Mouse (Mus musculus): ENCODE results near the gene Pdzk1ip1. TPM values are rescaled to one million over a fixed set of nuclear protein-coding genes. Genes with fewer than 3 reads are reported as not detected.

Pdzk1ip1 gene
- polyA plus RNA-seq, 1 experiment from 2014 or later: 326 TPM

GRCm38 (mm10) chr4:115111167-115111566, 22.7 kb downstream of the Pdzk1ip1 start:
- no peaks in the 10 kb centered on the region for H3K4me1 ChIP-seq (ENCODE audit: insufficient read depth, low read length)
- ATAC-seq (ENCODE audit: low FRiP score, low TSS enrichment): no peak
- no peaks in the 10 kb centered on the region for H3K36me3 ChIP-seq (ENCODE audit: insufficient read depth, low read length)
- H3K27me3 ChIP-seq (ENCODE audit: insufficient read depth, low read length): peaks cover 4% of the 10 kb centered on the region; the same call in 1 of the 2 replicates
- H3K27ac ChIP-seq (ENCODE audit: low read length): no peak overlapping the region
- 57% methylated on average over 2 of the region's 2 CpGs for WGBS
- no peak overlapping the region for H3K4me3 ChIP-seq (ENCODE audit: low read length)
- H3K9me3 ChIP-seq (ENCODE audit: low read length): 0 out of 2 replicates have a peak, but pooled peaks cover 3% of the 10 kb centered on the region
- no peak overlapping the region for H3K9ac ChIP-seq (replicated peaks; ENCODE audit: low read length)
- no peak overlapping the region for H3K4me2 ChIP-seq (replicated peaks; ENCODE audit: low read depth, low read length)

DNA sequence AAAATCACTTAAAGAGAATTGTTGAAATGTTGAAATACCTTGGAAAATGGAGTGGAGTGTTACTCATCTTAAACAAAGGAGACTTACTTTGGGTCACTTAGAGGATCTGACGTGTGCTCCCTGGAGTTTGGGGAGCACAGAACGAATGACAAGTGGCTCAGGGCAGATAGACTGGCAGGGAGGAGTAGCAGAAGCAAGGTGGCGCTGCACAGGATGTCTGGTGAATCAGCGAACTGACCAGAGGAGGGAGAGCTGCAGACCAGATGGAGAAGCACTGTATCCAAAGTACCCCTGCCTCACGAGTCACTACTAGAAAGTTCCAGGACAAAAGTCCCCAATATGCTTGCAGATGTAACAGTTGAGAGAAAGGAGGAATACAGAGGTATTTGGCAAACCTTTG, 24.8 kb downstream of the Pdzk1ip1 start:
- Histone ChIP-seq H3K4me2 (replicated peaks; ENCODE audit: low read depth, low read length) (no peak overlapping the region), H3K4me3 (ENCODE audit: low read length) (no peak overlapping the region), H3K9ac (replicated peaks; ENCODE audit: low read length) (no peak overlapping the region), H3K27me3 (ENCODE audit: insufficient read depth, low read length) (peaks cover 4% of the 10 kb centered on the region; the same call in 1 of the 2 replicates), H3K36me3 (ENCODE audit: insufficient read depth, low read length) (no peaks in the 10 kb centered on the region), H3K4me1 (ENCODE audit: insufficient read depth, low read length) (no peaks in the 10 kb centered on the region), H3K9me3 (ENCODE audit: low read length) (no peaks in the 10 kb centered on the region), H3K27ac (ENCODE audit: low read length) (no peak overlapping the region)
- WGBS: 25% methylated on average over 5 of the region's 5 CpGs
- no peak for ATAC-seq (ENCODE audit: low FRiP score, low TSS enrichment)

- whole genome bisulfite sequencing: 84% methylated on average over 3 of the region's 3 CpGs
- Histone ChIP-seq H3K9ac (replicated peaks; ENCODE audit: low read length) (no peak overlapping the region), H3K36me3 (ENCODE audit: insufficient read depth, low read length) (no peaks in the 10 kb centered on the region), H3K4me2 (replicated peaks; ENCODE audit: low read depth, low read length) (no peak overlapping the region), H3K4me3 (ENCODE audit: low read length) (no peak overlapping the region), H3K4me1 (ENCODE audit: insufficient read depth, low read length) (no peaks in the 10 kb centered on the region), H3K9me3 (ENCODE audit: low read length) (no peaks in the 10 kb centered on the region), H3K27me3 (ENCODE audit: insufficient read depth, low read length) (no peaks in the 10 kb centered on the region), H3K27ac (ENCODE audit: low read length) (no peak overlapping the region)
- ATAC-seq (ENCODE audit: low FRiP score, low TSS enrichment): no peak
Measured at GRCm38 (mm10) chr4:115119642-115120041, 31.1 kb downstream of the Pdzk1ip1 start.

DNA sequence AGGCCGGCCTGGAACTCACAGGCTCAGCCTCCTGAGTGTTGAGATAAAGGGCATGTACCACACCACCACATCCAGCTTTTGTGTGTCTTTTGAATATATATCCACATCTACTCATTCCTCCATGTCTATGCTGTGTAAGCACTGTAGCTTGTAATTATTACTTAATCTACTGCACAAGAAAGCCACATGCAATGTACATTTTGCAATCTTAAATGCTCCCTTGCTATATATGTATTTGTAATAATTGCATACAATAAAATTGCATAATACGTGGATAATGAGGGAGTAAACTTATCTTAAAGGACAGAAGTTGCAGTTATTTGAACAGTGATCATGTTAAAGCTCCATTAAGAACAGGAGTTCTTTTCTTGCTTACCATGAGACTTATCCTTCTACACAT, 32.7 kb downstream of the Pdzk1ip1 start:
- H3K27ac ChIP-seq (ENCODE audit: low read length): no peak overlapping the region
- no peaks in the 10 kb centered on the region for H3K36me3 ChIP-seq (ENCODE audit: insufficient read depth, low read length)
- ATAC-seq (ENCODE audit: low FRiP score, low TSS enrichment): no peak
- H3K4me3 ChIP-seq (ENCODE audit: low read length): no peak overlapping the region
- no peak overlapping the region for H3K4me2 ChIP-seq (replicated peaks; ENCODE audit: low read depth, low read length)
- H3K4me1 ChIP-seq (ENCODE audit: insufficient read depth, low read length): no peaks in the 10 kb centered on the region
- 81% methylated on average over 2 of the region's 2 CpGs for WGBS
- no peaks in the 10 kb centered on the region for H3K27me3 ChIP-seq (ENCODE audit: insufficient read depth, low read length)
- no peaks in the 10 kb centered on the region for H3K9me3 ChIP-seq (ENCODE audit: low read length)
- no peak overlapping the region for H3K9ac ChIP-seq (replicated peaks; ENCODE audit: low read length)

DNA sequence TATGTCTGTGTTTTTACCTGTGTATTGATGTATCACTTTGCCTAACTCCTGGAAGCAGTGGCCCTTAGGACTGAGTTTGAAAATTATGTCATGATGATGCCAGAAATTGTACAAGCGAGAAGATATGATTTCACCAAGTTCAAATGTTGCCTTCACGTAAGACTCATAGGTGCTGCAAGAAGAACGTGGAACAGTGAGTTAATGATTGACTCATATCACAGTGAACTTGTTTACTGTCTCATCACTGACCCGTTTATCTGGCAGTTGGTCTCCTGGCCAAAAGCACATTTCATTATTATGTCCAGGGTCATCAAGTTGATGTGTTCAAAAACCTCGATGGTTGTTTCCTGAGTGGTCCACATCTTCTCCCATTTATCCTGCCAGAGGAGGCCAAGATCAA, 33.1 kb downstream of the Pdzk1ip1 start:
- Histone ChIP-seq H3K27ac (ENCODE audit: low read length) (no peak overlapping the region), H3K4me1 (ENCODE audit: insufficient read depth, low read length) (no peaks in the 10 kb centered on the region), H3K4me2 (replicated peaks; ENCODE audit: low read depth, low read length) (no peak overlapping the region), H3K27me3 (ENCODE audit: insufficient read depth, low read length) (no peaks in the 10 kb centered on the region), H3K36me3 (ENCODE audit: insufficient read depth, low read length) (no peaks in the 10 kb centered on the region), H3K9me3 (ENCODE audit: low read length) (no peaks in the 10 kb centered on the region), H3K9ac (replicated peaks; ENCODE audit: low read length) (no peak overlapping the region), H3K4me3 (ENCODE audit: low read length) (no peak overlapping the region)
- 72% methylated on average over 5 of the region's 5 CpGs for WGBS
- no peak for ATAC-seq (ENCODE audit: low FRiP score, low TSS enrichment)

GRCm38 (mm10) chr4:115123507-115123906, 35.0 kb downstream of the Pdzk1ip1 start:
- Histone ChIP-seq H3K27me3 (ENCODE audit: insufficient read depth, low read length) (no peaks in the 10 kb centered on the region), H3K9me3 (ENCODE audit: low read length) (no peaks in the 10 kb centered on the region), H3K9ac (replicated peaks; ENCODE audit: low read length) (no peak overlapping the region), H3K4me3 (ENCODE audit: low read length) (no peak overlapping the region), H3K4me1 (ENCODE audit: insufficient read depth, low read length) (no peaks in the 10 kb centered on the region), H3K27ac (ENCODE audit: low read length) (no peak overlapping the region), H3K36me3 (ENCODE audit: insufficient read depth, low read length) (no peaks in the 10 kb centered on the region), H3K4me2 (replicated peaks; ENCODE audit: low read depth, low read length) (no peak overlapping the region)
- no peak for ATAC-seq (ENCODE audit: low FRiP score, low TSS enrichment)
- WGBS: 43% methylated on average over 2 of the region's 2 CpGs

DNA sequence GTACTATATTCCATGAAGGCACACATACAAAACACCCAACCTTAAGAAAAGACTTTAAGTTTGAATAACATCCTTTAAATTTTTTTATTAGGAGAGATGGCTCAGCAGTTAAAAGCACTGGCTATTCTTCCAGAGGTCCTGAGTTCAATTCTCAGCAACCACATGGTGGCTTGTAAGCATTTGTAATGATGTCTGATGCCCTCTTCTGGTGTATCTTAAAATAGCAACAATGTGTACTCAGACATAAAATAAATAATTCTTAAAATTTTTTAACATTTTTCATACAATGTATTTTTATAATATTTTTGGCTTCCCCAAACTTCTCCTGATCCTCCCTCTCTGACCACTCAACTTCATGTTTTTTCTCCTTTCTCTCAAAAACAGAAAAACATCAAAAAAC, 36.2 kb downstream of the Pdzk1ip1 start:
- no peak overlapping the region for H3K27ac ChIP-seq (ENCODE audit: low read length)
- H3K4me2 ChIP-seq (replicated peaks; ENCODE audit: low read depth, low read length): no peak overlapping the region
- no peak for ATAC-seq (ENCODE audit: low FRiP score, low TSS enrichment)
- H3K9ac ChIP-seq (replicated peaks; ENCODE audit: low read length): no peak overlapping the region
- no peaks in the 10 kb centered on the region for H3K9me3 ChIP-seq (ENCODE audit: low read length)
- no peaks in the 10 kb centered on the region for H3K4me1 ChIP-seq (ENCODE audit: insufficient read depth, low read length)
- H3K4me3 ChIP-seq (ENCODE audit: low read length): no peak overlapping the region
- no peaks in the 10 kb centered on the region for H3K27me3 ChIP-seq (ENCODE audit: insufficient read depth, low read length)
- no peaks in the 10 kb centered on the region for H3K36me3 ChIP-seq (ENCODE audit: insufficient read depth, low read length)

DNA sequence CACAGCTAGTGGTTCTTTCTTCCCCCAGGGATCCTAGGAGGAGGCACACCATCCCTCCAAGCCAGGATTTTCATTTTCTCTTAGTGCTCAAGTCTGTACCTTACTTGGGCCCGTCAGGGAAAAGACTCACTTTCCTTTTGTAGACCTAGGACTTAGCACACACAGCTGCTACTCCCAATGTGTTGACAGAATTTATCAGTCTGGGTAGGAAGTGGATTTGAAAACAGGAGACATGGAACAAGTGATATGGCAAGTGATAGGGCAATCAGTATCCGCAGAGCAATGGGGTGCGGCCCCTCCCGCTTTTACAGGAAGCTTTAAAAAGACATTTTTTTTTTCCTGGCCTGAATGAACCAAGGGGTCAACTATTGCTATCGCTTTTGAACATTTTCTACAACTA, 44.6 kb downstream of the Pdzk1ip1 start:
- Histone ChIP-seq H3K36me3 (ENCODE audit: insufficient read depth, low read length) (no peaks in the 10 kb centered on the region), H3K9me3 (ENCODE audit: low read length) (no peaks in the 10 kb centered on the region), H3K27me3 (ENCODE audit: insufficient read depth, low read length) (peaks cover 28% of the 10 kb centered on the region), H3K4me1 (ENCODE audit: insufficient read depth, low read length) (no peaks in the 10 kb centered on the region), H3K4me2 (replicated peaks; ENCODE audit: low read depth, low read length) (no peak overlapping the region), H3K27ac (ENCODE audit: low read length) (no peak overlapping the region), H3K4me3 (ENCODE audit: low read length) (no peak overlapping the region), H3K9ac (replicated peaks; ENCODE audit: low read length) (no peak overlapping the region)
- WGBS: 11% methylated on average over 5 of the region's 5 CpGs
- no peak for ATAC-seq (ENCODE audit: low FRiP score, low TSS enrichment)

DNA sequence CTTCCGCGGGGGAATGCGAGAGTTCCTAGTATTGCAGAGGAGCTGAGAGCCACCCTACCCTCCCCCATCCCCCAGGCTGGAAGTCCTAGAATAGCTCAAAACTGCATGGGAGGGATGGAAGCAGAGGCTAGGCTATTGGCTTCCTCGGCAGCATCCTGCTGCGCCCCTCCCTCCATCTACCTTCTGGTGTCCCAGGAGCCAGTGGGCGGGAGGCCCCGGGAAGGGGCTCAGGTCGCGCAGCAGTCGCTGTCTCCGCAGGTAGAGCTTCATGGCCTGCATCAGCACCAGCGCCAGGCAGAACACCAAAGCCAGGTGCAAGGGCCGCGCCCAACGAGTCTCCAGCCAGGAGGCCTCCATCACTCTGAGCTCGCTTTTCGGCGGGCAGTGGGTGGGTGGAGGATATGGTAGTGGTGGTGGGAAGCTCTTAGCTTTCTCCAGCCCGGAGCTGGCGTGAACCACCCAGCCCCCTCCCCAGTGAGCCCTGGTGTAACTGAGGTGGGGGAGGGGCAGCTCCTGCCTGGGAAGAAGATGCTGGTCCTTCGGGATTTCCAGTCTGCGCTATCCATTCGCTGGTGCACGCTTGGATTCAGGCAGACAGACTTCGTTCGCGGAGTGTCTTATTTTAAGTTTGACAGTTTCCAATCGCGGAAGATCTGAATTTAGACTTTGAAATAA, 45.2 kb downstream of the Pdzk1ip1 start, which contains the start of gene Cyp4x1:
Cyp4x1 (minus strand) TSS at position 661 of the 675 bp plus-strand sequence.
- no peak within 1 kb of the TSS for H3K27ac ChIP-seq (ENCODE audit: low read length)
- H3K36me3 ChIP-seq (ENCODE audit: insufficient read depth, low read length): no peaks in the 10 kb centered on the region
- no peak within 1 kb of the TSS for H3K9ac ChIP-seq (replicated peaks; ENCODE audit: low read length)
- no peaks in the 10 kb centered on the region for H3K9me3 ChIP-seq (ENCODE audit: low read length)
- H3K4me2 ChIP-seq (replicated peaks; ENCODE audit: low read depth, low read length): peak within 1 kb of the TSS; percentile 38
- peaks cover 28% of the 10 kb centered on the region for H3K27me3 ChIP-seq (ENCODE audit: insufficient read depth, low read length)
- H3K4me3 ChIP-seq (ENCODE audit: low read length): peak within 1 kb of the TSS; percentile 14
- H3K4me1 ChIP-seq (ENCODE audit: insufficient read depth, low read length): no peaks in the 10 kb centered on the region
- ATAC-seq (ENCODE audit: low FRiP score, low TSS enrichment): 0 out of 2 replicates have a peak, but pooled peaks have one; percentile 51
- 1% methylated on average over 29 of the region's 29 CpGs for WGBS

DNA sequence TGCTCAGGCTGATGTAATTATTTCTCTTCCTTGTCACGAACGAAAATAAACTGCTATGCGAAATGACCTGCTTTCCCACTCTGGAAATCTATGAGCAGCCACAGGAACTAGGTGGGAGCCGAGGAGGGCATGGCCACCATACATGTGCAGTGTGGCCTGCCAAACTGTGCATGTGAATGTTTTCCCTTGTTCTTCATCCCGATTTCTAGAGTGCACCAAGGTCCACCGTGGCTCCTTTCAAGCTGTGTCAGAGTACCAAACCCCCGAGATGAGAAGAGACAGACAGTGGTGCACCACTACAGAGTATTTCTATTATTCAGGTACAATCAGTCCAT, 45.8 kb downstream of the Pdzk1ip1 start:
- 14% methylated on average over 7 of the region's 7 CpGs for WGBS
- ATAC-seq (ENCODE audit: low FRiP score, low TSS enrichment): no peak
- no peaks in the 10 kb centered on the region for H3K9me3 ChIP-seq (ENCODE audit: low read length)
- no peak overlapping the region for H3K9ac ChIP-seq (replicated peaks; ENCODE audit: low read length)
- no peaks in the 10 kb centered on the region for H3K36me3 ChIP-seq (ENCODE audit: insufficient read depth, low read length)
- H3K4me2 ChIP-seq (replicated peaks; ENCODE audit: low read depth, low read length): no peak overlapping the region
- no peaks in the 10 kb centered on the region for H3K4me1 ChIP-seq (ENCODE audit: insufficient read depth, low read length)
- no peak overlapping the region for H3K27ac ChIP-seq (ENCODE audit: low read length)
- peaks cover 28% of the 10 kb centered on the region for H3K27me3 ChIP-seq (ENCODE audit: insufficient read depth, low read length)
- H3K4me3 ChIP-seq (ENCODE audit: low read length): no peak overlapping the region
